Mouse (Mus musculus) liver, adult 2 months (tissue): ENCODE measurements at regions not wholly inside any gene's neighbourhood (a gene's known extent, or its start where the extent isn't known, plus 50 kb on each side); places are given as distances from the start of the nearest gene placed in this dataset.

Experiments used
- DNase-seq: peaks from one replicate; pipeline ENCODE4 v3.0.0-alpha.2; 2011; ENCODE audit warnings: low read depth, low spot score; ENCODE audit errors: extremely low read depth
- H3K27ac ChIP-seq: fragments of 200-500 bp; replicated peaks from 2 replicates; pipeline ENCODE4 v1.5.1; 2012; ENCODE audit warnings: low read depth, mild to moderate bottlenecking, control low read depth, inconsistent platforms, low read length; ENCODE audit not compliant: insufficient read depth
- H3K27me3 ChIP-seq: fragments of 200-500 bp; 2 replicates; pipeline ENCODE4 v1.6.1; 2012; ENCODE audit warnings: mild to moderate bottlenecking, moderate library complexity, low read length, inconsistent platforms; ENCODE audit not compliant: control insufficient read depth, insufficient read depth
- H3K36me3 ChIP-seq: fragments of 200-500 bp; 2 replicates; pipeline ENCODE4 v1.6.1; 2012; ENCODE audit warnings: low read length, inconsistent platforms; ENCODE audit not compliant: control insufficient read depth, insufficient read depth
- H3K4me1 ChIP-seq: fragments of 200-500 bp; 2 replicates; pipeline ENCODE4 v1.6.1; 2011; ENCODE audit warnings: low read length; ENCODE audit not compliant: control insufficient read depth, insufficient read depth
- H3K4me3 ChIP-seq: fragments of 200-500 bp; 2 replicates; pipeline ENCODE4 v1.5.1; 2011; ENCODE audit warnings: low read depth, mild to moderate bottlenecking, control low read depth, low read length, moderate library complexity; ENCODE audit not compliant: insufficient read depth
- H3K79me2 ChIP-seq: fragments of 200-500 bp; 2 replicates; pipeline ENCODE4 v1.6.1; 2012; ENCODE audit warnings: inconsistent platforms, mild to moderate bottlenecking, low read length, moderate library complexity; ENCODE audit not compliant: control insufficient read depth, insufficient read depth
- H3K9ac ChIP-seq: fragments of 200-500 bp; 2 replicates; pipeline ENCODE4 v1.6.1; 2012; ENCODE audit warnings: low read depth, mild to moderate bottlenecking, control low read depth, inconsistent platforms, low read length
- CTCF ChIP-seq: fragments of 200-500 bp; IDR thresholded peaks from 2 replicates; pipeline ENCODE4 v1.5.1; 2011; ENCODE audit warnings: low read depth, low read length, control low read depth
- POLR2A ChIP-seq: fragments of 200-500 bp; IDR thresholded peaks from 2 replicates; pipeline ENCODE4 v1.6.1; 2011; ENCODE audit warnings: low read length, control low read depth; ENCODE audit not compliant: insufficient read depth; ENCODE audit errors: extremely low read depth
- WGBS: fragments of 180-500 bp; shearing (Covaris S2); methylation state at CpG from one replicate; pipeline ENCODE4 v1.1.7; 2018; 5-methylcytosine and 5-hydroxymethylcytosine counted together

- TF ChIP-seq POLR2A (no peak), CTCF (no peak)
- peaks cover under 1% of the 10 kb centered on the region for H3K4me1 ChIP-seq
- H3K79me2 ChIP-seq, result no peaks in the 10 kb centered on the region
- no peak overlapping the region for H3K27ac ChIP-seq
- no peak overlapping the region for H3K9ac ChIP-seq
- DNase-seq, result no peak
- WGBS, result 68% methylated on average over 3 of the region's 3 CpGs
- no peak overlapping the region for H3K4me3 ChIP-seq
- no peaks in the 10 kb centered on the region for H3K27me3 ChIP-seq
- no peaks in the 10 kb centered on the region for H3K36me3 ChIP-seq
Observed at GRCm38 (mm10) chr2:148563390-148563789, 109.0 kb upstream of the Nxt1 start.

- no peaks in the 10 kb centered on the region for H3K27me3 ChIP-seq
- H3K36me3 ChIP-seq, result no peaks in the 10 kb centered on the region
- DNase-seq, result no peak
- no peak overlapping the region for H3K9ac ChIP-seq
- no peak for TF ChIP-seq CTCF
- TF ChIP-seq POLR2A, result no peak
- H3K79me2 ChIP-seq, result no peaks in the 10 kb centered on the region
- H3K4me1 ChIP-seq, result no peaks in the 10 kb centered on the region; the same call in 1 of the 2 replicates
- 71% methylated on average over 3 of the region's 3 CpGs for WGBS
- no peak overlapping the region for H3K4me3 ChIP-seq
- no peak overlapping the region for H3K27ac ChIP-seq
Observed at GRCm38 (mm10) chr2:148562041-148562440, 110.4 kb upstream of the Nxt1 start.

- H3K4me1 ChIP-seq, result no peaks in the 10 kb centered on the region; the same call in 1 of the 2 replicates
- TF ChIP-seq CTCF (no peak), POLR2A (no peak)
- H3K79me2 ChIP-seq, result no peaks in the 10 kb centered on the region
- no peak for DNase-seq
- no peak overlapping the region for H3K4me3 ChIP-seq
- no peaks in the 10 kb centered on the region for H3K36me3 ChIP-seq
- no peak overlapping the region for H3K27ac ChIP-seq
- 90% methylated on average over 4 of the region's 4 CpGs for WGBS
- H3K27me3 ChIP-seq, result no peaks in the 10 kb centered on the region
- no peak overlapping the region for H3K9ac ChIP-seq
Observed at GRCm38 (mm10) chr2:148560013-148560773, 112.2 kb upstream of the Nxt1 start.

- Histone ChIP-seq H3K27ac (no peak overlapping the region), H3K79me2 (no peaks in the 10 kb centered on the region), H3K27me3 (no peaks in the 10 kb centered on the region), H3K4me1 (no peaks in the 10 kb centered on the region; the same call in 1 of the 2 replicates), H3K9ac (no peak overlapping the region), H3K4me3 (no peak overlapping the region), H3K36me3 (no peaks in the 10 kb centered on the region)
- DNase-seq, result peak; percentile 56
- no peak for TF ChIP-seq CTCF
- TF ChIP-seq POLR2A, result no peak
- WGBS, result 64% methylated on average over 4 of the region's 4 CpGs
Observed at GRCm38 (mm10) chr2:148559376-148559775, 113.0 kb upstream of the Nxt1 start.

- H3K9ac ChIP-seq, result no peak overlapping the region
- TF ChIP-seq CTCF (no peak), POLR2A (no peak)
- no peaks in the 10 kb centered on the region for H3K79me2 ChIP-seq
- H3K27ac ChIP-seq, result no peak overlapping the region
- no peaks in the 10 kb centered on the region; the same call in 1 of the 2 replicates for H3K4me1 ChIP-seq
- H3K36me3 ChIP-seq, result no peaks in the 10 kb centered on the region
- no peak overlapping the region for H3K4me3 ChIP-seq
- no peak for DNase-seq
- H3K27me3 ChIP-seq, result no peaks in the 10 kb centered on the region
Observed at GRCm38 (mm10) chr2:148558365-148558764, 114.0 kb upstream of the Nxt1 start.

GRCm38 (mm10) chr2:148551207-148551606 is 107.8 kb upstream of the Cd93 start:
- H3K4me1 ChIP-seq, result no peaks in the 10 kb centered on the region
- no peak overlapping the region for H3K9ac ChIP-seq
- 79% methylated on average over 4 of the region's 4 CpGs for WGBS
- H3K4me3 ChIP-seq, result no peak overlapping the region
- no peaks in the 10 kb centered on the region for H3K79me2 ChIP-seq
- no peak for DNase-seq
- no peaks in the 10 kb centered on the region for H3K27me3 ChIP-seq
- no peak overlapping the region for H3K27ac ChIP-seq
- TF ChIP-seq POLR2A, result no peak
- no peak for TF ChIP-seq CTCF
- no peaks in the 10 kb centered on the region for H3K36me3 ChIP-seq
